Comparison of ENCODE assay signal across 8 mouse cellular contexts in the genomic region with DNA sequence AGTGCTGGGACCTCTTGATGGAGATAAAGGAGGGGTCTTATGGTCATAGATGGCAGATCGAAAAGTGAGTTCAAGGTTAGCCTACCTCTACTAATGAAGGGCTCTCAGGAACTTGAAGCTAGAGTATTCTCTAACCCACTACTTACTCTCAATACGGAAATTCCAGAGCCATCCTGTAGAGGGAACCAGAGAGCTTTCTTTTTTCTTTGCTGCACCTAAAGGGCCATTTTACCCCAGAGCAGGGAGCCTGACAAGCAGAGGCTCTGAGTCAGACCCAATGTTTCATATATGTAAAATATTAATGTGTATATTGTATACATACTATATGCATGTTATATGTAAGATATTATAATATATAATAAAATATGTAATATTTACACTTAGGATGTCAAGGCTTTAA.
DNase-seq lines count a peak whose midpoint lies in the region; ATAC-seq and TF ChIP-seq lines count a peak whose summit lies in the region.

No protein-coding gene starts in this region.

- peak; percentile 82 for TF ChIP-seq CTCF in intestine, postnatal 0 days (IDR thresholded peaks at IDR 0.05; ENCODE audit: low read depth)

- H3K27me3 ChIP-seq in intestine, postnatal 0 days (replicated peaks; ENCODE audit: control insufficient read depth, insufficient read depth, low read length), result no peaks in the 10 kb centered on the region
- H3K27me3 ChIP-seq in intestine, embryonic 15.5 days (replicated peaks), result no peaks in the 10 kb centered on the region
- peaks cover 5% of the 10 kb centered on the region for H3K27me3 ChIP-seq in midbrain, embryonic 14.5 days (ENCODE audit: control insufficient read depth, insufficient read depth, low read length)

- peak; percentile 37 for DNase-seq in Muller cell, postnatal 12 days (ENCODE audit: inconsistent ontology term)
- DNase-seq in cerebellum, adult 8-10 months, result peak; percentile 33
- DNase-seq in heart, postnatal 14 days, result peak; percentile 21 to 71
- peak; percentile 58 for DNase-seq in layer of hippocampus, adult 9-11 months
- peak; percentile 89 for DNase-seq in midbrain, embryonic 14.5 days
- DNase-seq in urinary bladder, postnatal 36 days (ENCODE audit: low spot score in 2 of 2), result peak; percentile 3 to 46

- H3K4me2 ChIP-seq in intestine, postnatal 0 days (replicated peaks; ENCODE audit: low read depth), result no peak overlapping the region
- H3K4me2 ChIP-seq in intestine, embryonic 15.5 days (replicated peaks), result no peak overlapping the region
- H3K4me2 ChIP-seq in midbrain, embryonic 14.5 days (ENCODE audit: low read length), result no peak overlapping the region

- no peaks in the 10 kb centered on the region for H3K4me1 ChIP-seq in intestine, postnatal 0 days (replicated peaks; ENCODE audit: control insufficient read depth, insufficient read depth, low read length)
- no peaks in the 10 kb centered on the region for H3K4me1 ChIP-seq in intestine, embryonic 15.5 days (replicated peaks)
- no peaks in the 10 kb centered on the region for H3K4me1 ChIP-seq in midbrain, embryonic 14.5 days (ENCODE audit: control insufficient read depth, insufficient read depth, low read length)

- H3K27ac ChIP-seq in intestine, postnatal 0 days (ENCODE audit: low read depth, low read length), result no peak overlapping the region
- H3K27ac ChIP-seq in intestine, embryonic 15.5 days, result no peak overlapping the region
- H3K27ac ChIP-seq in midbrain, embryonic 14.5 days (replicated peaks; ENCODE audit: low read depth, low read length), result no peak overlapping the region

- H3K4me3 ChIP-seq in intestine, postnatal 0 days (ENCODE audit: low read depth, low read length), result no peak overlapping the region
- H3K4me3 ChIP-seq in intestine, embryonic 15.5 days (replicated peaks), result no peak overlapping the region
- no peak overlapping the region for H3K4me3 ChIP-seq in midbrain, embryonic 14.5 days (replicated peaks; ENCODE audit: low read depth, low read length)

- no peak for ATAC-seq in intestine, postnatal 0 days
- ATAC-seq in intestine, embryonic 15.5 days, result no peak
- 0 out of 2 replicates have a peak, but pooled peaks have one; percentile 24 for ATAC-seq in midbrain, embryonic 14.5 days (ENCODE audit: low FRiP score, low TSS enrichment)

- intact Hi-C loops in heart, postnatal 14 days (cut with DNase I), result loop anchor here (1.0 to 10.0 kb wide), 4 partner anchors 57 to 702 kb away; no protein-coding TSS in a partner anchor

- no peaks in the 10 kb centered on the region for H3K9me3 ChIP-seq in intestine, postnatal 0 days (ENCODE audit: control insufficient read depth)
- H3K9me3 ChIP-seq in intestine, embryonic 15.5 days, result no peaks in the 10 kb centered on the region
- H3K9me3 ChIP-seq in midbrain, embryonic 14.5 days (ENCODE audit: control insufficient read depth, low read length), result no peaks in the 10 kb centered on the region

- 17% methylated on average over 2 of the region's 2 CpGs for WGBS in intestine, postnatal 0 days
- WGBS in intestine, embryonic 15.5 days, result 23% methylated on average over 2 of the region's 2 CpGs
- 19% methylated on average over 2 of the region's 2 CpGs for WGBS in midbrain, embryonic 14.5 days

- no peak overlapping the region for H3K9ac ChIP-seq in intestine, postnatal 0 days (ENCODE audit: low read depth, low read length)
- H3K9ac ChIP-seq in intestine, embryonic 15.5 days, result no peak overlapping the region
- no peak overlapping the region for H3K9ac ChIP-seq in midbrain, embryonic 14.5 days (replicated peaks; ENCODE audit: low read length)

- H3K36me3 ChIP-seq in intestine, postnatal 0 days (ENCODE audit: control insufficient read depth, insufficient read depth), result no peaks in the 10 kb centered on the region
- no peaks in the 10 kb centered on the region for H3K36me3 ChIP-seq in intestine, embryonic 15.5 days
- no peaks in the 10 kb centered on the region for H3K36me3 ChIP-seq in midbrain, embryonic 14.5 days (ENCODE audit: control insufficient read depth, insufficient read depth, low read length)

Comparison
In these comparisons a context has a peak if more than half of its experiments do, and no peak if none do; other contexts are left out.
1. DNase-seq: peak in every context shown above with its lines; median percentile 89 in midbrain, embryonic 14.5 days; 58 in layer of hippocampus, adult 9-11 months; 46 in heart, postnatal 14 days; 37 in Muller cell, postnatal 12 days; 33 in cerebellum, adult 8-10 months; 24 in urinary bladder, postnatal 36 days.